Comparison of ENCODE assay signal across 9 mouse cellular contexts in the genomic region with DNA sequence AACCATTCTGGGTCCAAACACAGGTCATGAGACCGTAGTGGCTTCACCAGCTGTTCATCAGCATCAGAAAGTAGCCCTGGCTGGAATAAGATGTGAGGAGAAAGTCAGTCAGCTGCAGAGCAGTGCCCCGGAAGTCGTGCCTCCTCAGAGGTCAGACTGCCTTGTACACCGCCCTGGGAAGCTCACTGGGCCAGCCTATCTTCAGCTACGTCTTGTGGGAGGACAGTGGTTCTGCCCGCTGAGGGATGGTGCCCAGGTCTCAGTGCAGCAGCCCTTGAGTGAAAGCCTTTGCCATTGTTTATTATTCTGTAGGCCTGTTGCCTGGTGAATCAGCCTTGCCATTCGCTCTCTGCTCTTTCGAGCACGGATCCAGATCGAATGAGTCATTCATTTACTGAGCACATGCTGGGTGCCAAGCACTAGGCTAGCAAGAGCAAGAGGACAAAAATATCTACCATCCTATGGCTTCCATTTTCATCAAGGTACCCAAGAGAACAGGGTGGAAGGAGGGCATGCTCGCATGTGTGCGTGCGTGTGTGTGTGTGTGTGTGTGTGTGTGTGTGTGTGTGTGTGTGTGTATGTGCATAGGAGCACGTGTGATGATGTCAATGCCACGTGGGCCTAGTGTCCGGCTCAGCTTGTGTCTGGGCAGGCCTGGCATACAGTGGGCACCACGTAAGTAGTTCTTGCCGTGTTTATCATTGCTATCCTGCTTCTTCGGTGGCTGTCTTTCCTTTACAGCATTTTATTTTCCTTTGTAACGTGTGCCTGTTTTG.
A peak's percentile ranks its signal among the peaks of the same experiment; 100 is the strongest.
DNase-seq lines count a peak whose midpoint lies in the region; ATAC-seq and TF ChIP-seq lines count a peak whose summit lies in the region.
"Had no signal": no experiment of that assay in that cellular context is flagged by ENCODE, and none has a peak within 500 bp of the region (broad histone marks: within the 10 kb centered on the region; RNA-seq: fewer than 3 reads in every experiment).

No protein-coding gene starts in this region.

- ATAC-seq in hindbrain, postnatal 0 days: 0 out of 2 replicates have a peak, but pooled peaks have one; percentile 32
- ATAC-seq in CD4-positive, CD25-positive, alpha-beta regulatory T cell, adult 4 months: peak; percentile 64
- no peak for ATAC-seq in midbrain, embryonic 11.5 days (ENCODE audit: low FRiP score)
- ATAC-seq in midbrain, embryonic 14.5 days (ENCODE audit: low FRiP score, low TSS enrichment): no peak

- no peaks in the 10 kb centered on the region for H3K9me3 ChIP-seq in hindbrain, postnatal 0 days (ENCODE audit: low read length)
- no peaks in the 10 kb centered on the region for H3K9me3 ChIP-seq in hindbrain, embryonic 10.5 days
- H3K9me3 ChIP-seq in midbrain, embryonic 11.5 days (ENCODE audit: control insufficient read depth, low read length): no peaks in the 10 kb centered on the region
- H3K9me3 ChIP-seq in midbrain, embryonic 14.5 days (ENCODE audit: control insufficient read depth, low read length): no peaks in the 10 kb centered on the region
- H3K9me3 ChIP-seq: neural tube, embryonic 12.5 days had no signal

- WGBS in hindbrain, postnatal 0 days: 74% methylated on average over 20 of the region's 20 CpGs
- 80% methylated on average over 20 of the region's 20 CpGs for WGBS in hindbrain, embryonic 10.5 days
- 84% methylated on average over 20 of the region's 20 CpGs for WGBS in midbrain, embryonic 11.5 days
- 88% methylated on average over 20 of the region's 20 CpGs for WGBS in midbrain, embryonic 14.5 days

- no peak overlapping the region for H3K4me2 ChIP-seq in hindbrain, postnatal 0 days (ENCODE audit: low read depth, low read length)
- no peak overlapping the region for H3K4me2 ChIP-seq in midbrain, embryonic 11.5 days
- no peak overlapping the region for H3K4me2 ChIP-seq in midbrain, embryonic 14.5 days (ENCODE audit: low read length)
- H3K4me2 ChIP-seq: neural tube, embryonic 12.5 days had no signal

- DNase-seq in hindbrain, postnatal 0 days (ENCODE audit: low spot score): no peak
- no peak for DNase-seq in hindbrain, embryonic 10.5 days (ENCODE audit: low spot score)
- peak; percentile 38 for DNase-seq in adrenal gland, postnatal 25 days
- DNase-seq in kidney, adult 9 months: peak; percentile 77
- peak; percentile 8 for DNase-seq in splenic B cell, adult 2 months (ENCODE audit: low read depth, low spot score)
- no peak for DNase-seq in midbrain, embryonic 11.5 days (ENCODE audit: low spot score, missing footprints)
- DNase-seq in midbrain, embryonic 14.5 days: no peak

- no peak overlapping the region for H3K9ac ChIP-seq in hindbrain, postnatal 0 days (replicated peaks; ENCODE audit: low read length)
- no peak overlapping the region for H3K9ac ChIP-seq in midbrain, embryonic 11.5 days (ENCODE audit: low read length)
- H3K9ac ChIP-seq in midbrain, embryonic 14.5 days (replicated peaks; ENCODE audit: low read length): no peak overlapping the region
- H3K9ac ChIP-seq: neural tube, embryonic 12.5 days had no signal

- H3K4me1 ChIP-seq in hindbrain, postnatal 0 days (ENCODE audit: insufficient read depth, low read length): 0 out of 2 replicates have a peak, but pooled peaks cover 5% of the 10 kb centered on the region
- H3K4me1 ChIP-seq in hindbrain, embryonic 10.5 days (replicated peaks): peaks cover 6% of the 10 kb centered on the region
- no peaks in the 10 kb centered on the region for H3K4me1 ChIP-seq in midbrain, embryonic 11.5 days (ENCODE audit: control insufficient read depth, insufficient read depth, low read length)
- no peaks in the 10 kb centered on the region for H3K4me1 ChIP-seq in midbrain, embryonic 14.5 days (ENCODE audit: control insufficient read depth, insufficient read depth, low read length)
- H3K4me1 ChIP-seq: neural tube, embryonic 12.5 days had no signal

- no peaks in the 10 kb centered on the region for H3K27me3 ChIP-seq in hindbrain, postnatal 0 days (ENCODE audit: insufficient read depth, low read length)
- peaks cover 6% of the 10 kb centered on the region; the same call in 1 of the 2 replicates for H3K27me3 ChIP-seq in hindbrain, embryonic 10.5 days (ENCODE audit: insufficient read depth, poor library complexity, severe bottlenecking)
- H3K27me3 ChIP-seq in splenic B cell, adult 2 months (ENCODE audit: control insufficient read depth, insufficient read depth, low read length, poor library complexity, severe bottlenecking): no peaks in the 10 kb centered on the region
- no peaks in the 10 kb centered on the region for H3K27me3 ChIP-seq in midbrain, embryonic 11.5 days (ENCODE audit: control insufficient read depth, insufficient read depth, low read length)
- 0 out of 2 replicates have a peak, but pooled peaks cover 4% of the 10 kb centered on the region for H3K27me3 ChIP-seq in midbrain, embryonic 14.5 days (ENCODE audit: control insufficient read depth, insufficient read depth, low read length)
- H3K27me3 ChIP-seq: neural tube, embryonic 12.5 days had no signal

- no peak overlapping the region for H3K27ac ChIP-seq in hindbrain, postnatal 0 days
- no peak overlapping the region for H3K27ac ChIP-seq in hindbrain, embryonic 10.5 days
- no peak overlapping the region for H3K27ac ChIP-seq in midbrain, embryonic 11.5 days (ENCODE audit: low read depth, low read length)
- no peak overlapping the region for H3K27ac ChIP-seq in midbrain, embryonic 14.5 days (replicated peaks; ENCODE audit: low read depth, low read length)
- H3K27ac ChIP-seq: neural tube, embryonic 12.5 days had no signal

- no peaks in the 10 kb centered on the region for H3K36me3 ChIP-seq in hindbrain, postnatal 0 days (ENCODE audit: insufficient read depth, low read length)
- no peaks in the 10 kb centered on the region for H3K36me3 ChIP-seq in hindbrain, embryonic 10.5 days
- no peaks in the 10 kb centered on the region for H3K36me3 ChIP-seq in splenic B cell, adult 2 months (ENCODE audit: control insufficient read depth, insufficient read depth, low read length, poor library complexity, severe bottlenecking)
- no peaks in the 10 kb centered on the region for H3K36me3 ChIP-seq in midbrain, embryonic 11.5 days (ENCODE audit: control insufficient read depth, insufficient read depth, low read length)
- H3K36me3 ChIP-seq in midbrain, embryonic 14.5 days (ENCODE audit: control insufficient read depth, insufficient read depth, low read length): no peaks in the 10 kb centered on the region
- H3K36me3 ChIP-seq: neural tube, embryonic 12.5 days had no signal

- no peak overlapping the region for H3K4me3 ChIP-seq in hindbrain, postnatal 0 days (ENCODE audit: low read length)
- no peak overlapping the region for H3K4me3 ChIP-seq in hindbrain, embryonic 10.5 days
- no peak overlapping the region for H3K4me3 ChIP-seq in midbrain, embryonic 11.5 days (ENCODE audit: low read depth, low read length)
- H3K4me3 ChIP-seq in midbrain, embryonic 14.5 days (replicated peaks; ENCODE audit: low read depth, low read length): no peak overlapping the region
- H3K4me3 ChIP-seq: neural tube, embryonic 12.5 days had no signal

- no peak for TF ChIP-seq CTCF in hindbrain, postnatal 0 days (IDR thresholded peaks at IDR 0.05; ENCODE audit: low read depth)

Comparison
In these comparisons a context has a peak if more than half of its experiments do, and no peak if none do; other contexts are left out.
1. ATAC-seq: peak in hindbrain, postnatal 0 days (single experiment) and CD4-positive, CD25-positive, alpha-beta regulatory T cell, adult 4 months (single experiment); none in midbrain, embryonic 11.5 days (single experiment) and midbrain, embryonic 14.5 days (single experiment).
2. DNase-seq: peak in adrenal gland, postnatal 25 days (single experiment), kidney, adult 9 months (single experiment) and splenic B cell, adult 2 months (single experiment); none in hindbrain, postnatal 0 days (single experiment), hindbrain, embryonic 10.5 days (single experiment), midbrain, embryonic 11.5 days (single experiment) and midbrain, embryonic 14.5 days (single experiment).